Mouse (Mus musculus) frontal cortex, postnatal 14 days (tissue): Measurements from ENCODE around the gene Rasal2.

Experiments
- DNase-seq, 2 experiments: peaks; one replicate each; pipeline ENCODE4 v3.0.0; 2022; ENCODE audit warnings: low spot score in 2 of 2

The Rasal2 gene

DNA sequence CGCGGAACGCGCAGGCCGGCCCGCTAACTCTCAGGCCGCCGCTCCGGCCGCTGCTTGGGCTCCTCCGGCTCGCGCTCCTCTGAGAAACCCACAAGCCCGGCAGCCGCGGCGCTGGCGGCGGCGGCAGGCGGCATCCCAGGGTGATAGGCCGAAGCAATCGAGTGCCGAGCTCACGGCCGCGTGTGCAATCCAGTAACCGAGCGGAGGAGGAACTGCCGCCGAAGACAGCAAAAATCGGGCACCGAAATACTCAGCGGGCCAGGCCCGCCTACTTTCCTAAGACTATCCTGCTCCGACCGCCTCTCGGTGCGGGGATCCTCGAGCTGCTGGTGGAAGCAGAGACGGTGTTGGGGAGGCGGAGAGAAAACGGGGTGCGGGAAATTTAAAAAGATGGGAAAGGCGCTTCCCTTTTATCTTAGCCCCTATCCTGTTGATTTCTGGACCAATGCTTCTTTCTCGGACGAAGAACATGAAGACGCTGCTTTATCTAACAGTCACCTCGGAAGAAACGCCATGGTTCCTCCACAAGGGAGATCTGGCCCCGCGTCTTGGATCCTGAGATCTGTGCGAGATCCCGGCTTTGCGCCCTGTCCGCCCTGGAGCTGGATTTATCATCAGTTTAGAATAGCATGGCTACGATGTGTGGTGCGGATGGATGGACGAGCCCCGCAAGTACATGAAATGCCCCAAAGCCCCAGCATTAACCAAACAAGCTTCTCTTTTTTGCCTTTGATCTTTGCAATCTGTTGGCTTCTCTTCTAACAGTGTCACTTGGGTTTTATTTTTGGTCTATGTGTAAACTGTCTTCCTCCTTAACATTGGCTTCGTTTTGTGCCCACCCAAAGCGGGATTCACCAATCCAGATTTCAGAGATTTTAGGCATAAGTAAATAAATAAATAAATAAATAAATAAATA is at the start of gene Rasal2:
Gene Rasal2 (minus strand): TSS at position 142 of the 916 bp plus-strand sequence.
- DNase-seq, result peak; percentile 91 to 94

DNA sequence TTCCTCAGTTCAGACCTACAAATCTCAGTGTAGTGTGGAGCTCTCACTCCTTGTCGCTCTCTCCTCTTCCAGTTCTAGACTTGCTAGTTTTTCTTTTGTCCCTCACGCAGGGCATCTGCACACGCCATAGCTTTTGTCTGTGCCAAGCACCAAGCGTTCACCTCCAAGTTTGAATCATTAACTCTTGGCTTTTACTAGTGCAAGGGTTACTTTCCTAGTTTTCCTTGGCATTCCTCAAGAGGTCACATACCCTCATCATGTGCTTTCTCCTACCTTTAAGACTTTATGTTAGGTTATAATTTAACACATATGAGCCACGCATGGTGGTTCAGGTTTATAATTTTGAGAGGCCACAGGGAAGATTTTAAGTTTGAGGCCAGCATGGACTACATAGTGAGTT is 48.9 kb upstream of the Rasal2 start:
- no peak for DNase-seq

DNA sequence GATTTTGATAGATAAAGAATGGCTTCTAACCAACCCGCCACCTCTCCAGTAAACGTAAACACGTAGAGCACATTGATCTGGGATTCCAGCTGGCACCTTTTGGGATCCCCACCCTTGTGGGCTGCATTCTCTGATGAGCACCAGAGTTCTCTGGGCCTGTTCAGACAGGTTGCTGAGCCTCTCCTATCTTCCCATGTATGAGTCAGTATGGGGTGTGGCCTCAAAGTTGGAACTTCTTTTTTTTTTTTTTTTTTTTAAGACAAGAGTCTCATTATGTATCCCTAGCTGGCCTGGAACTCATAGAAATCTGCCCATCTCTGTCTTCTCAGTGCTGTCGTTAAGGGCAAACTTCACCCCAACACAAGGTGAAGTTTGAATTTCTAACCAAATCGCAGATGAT is 47.5 kb upstream of the Rasal2 start:
- no peak for DNase-seq

DNA sequence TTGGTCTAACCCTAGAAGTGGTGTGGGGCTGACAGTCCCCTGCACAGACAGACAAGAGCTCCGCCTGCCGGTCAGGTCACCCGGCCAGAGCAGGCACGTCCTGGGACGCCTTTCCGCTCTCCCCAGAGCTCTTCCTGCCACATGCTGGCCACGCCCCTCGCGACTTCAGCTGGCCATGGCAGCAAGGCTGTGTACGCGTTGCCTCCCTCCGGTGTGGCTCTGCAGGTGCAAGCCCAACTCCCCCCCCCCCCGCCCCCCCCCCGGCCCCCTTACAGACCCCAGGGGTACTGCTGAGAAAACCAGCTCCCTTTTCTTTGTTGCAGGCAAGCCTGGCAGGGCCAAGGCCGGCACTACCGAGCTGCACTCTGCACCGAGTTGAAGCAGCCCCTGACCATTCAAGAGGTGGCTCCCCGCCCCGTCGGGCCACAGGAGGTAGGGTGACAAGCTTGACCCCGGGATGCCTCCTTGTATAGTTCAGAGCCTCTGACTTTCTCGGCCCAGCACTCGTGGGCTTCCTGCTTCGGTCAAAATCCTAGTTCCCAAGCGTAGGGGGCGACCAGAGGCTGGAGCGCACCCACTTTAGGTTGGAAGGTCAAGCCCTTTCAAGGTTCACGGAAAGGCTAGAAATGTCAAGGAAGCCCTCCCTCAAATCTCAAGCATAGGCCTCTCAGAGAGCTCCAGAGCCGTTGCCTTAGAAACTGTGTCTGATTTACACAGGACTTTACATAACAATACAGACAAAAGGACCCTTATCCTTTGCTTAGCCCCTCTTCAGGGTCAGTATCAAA is 46.2 kb upstream of the Rasal2 start, which contains the start of gene Cryzl2:
Gene Cryzl2 (plus strand): TSS at position 157 of the 788 bp plus-strand sequence.
- no peak for DNase-seq

DNA sequence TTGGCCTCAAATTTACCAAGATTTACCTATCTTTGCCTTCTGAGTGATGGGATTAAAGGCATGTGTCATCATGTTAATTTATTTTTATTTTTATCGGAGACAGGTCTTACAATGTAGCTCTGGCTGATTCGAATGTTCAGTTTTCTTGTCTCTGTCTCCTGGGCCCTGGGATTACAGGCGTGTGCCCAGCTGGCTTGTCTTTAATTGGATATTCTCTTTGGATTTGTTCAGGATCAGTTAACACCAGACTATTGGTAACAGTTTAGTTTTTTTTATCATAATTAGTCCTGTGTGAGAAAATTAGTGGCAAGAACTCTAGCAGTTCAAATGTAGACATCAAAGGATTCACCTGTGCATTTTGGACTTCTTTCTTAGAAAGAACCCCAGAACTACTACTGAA is 45.4 kb upstream of the Rasal2 start:
- DNase-seq, result no peak

DNA sequence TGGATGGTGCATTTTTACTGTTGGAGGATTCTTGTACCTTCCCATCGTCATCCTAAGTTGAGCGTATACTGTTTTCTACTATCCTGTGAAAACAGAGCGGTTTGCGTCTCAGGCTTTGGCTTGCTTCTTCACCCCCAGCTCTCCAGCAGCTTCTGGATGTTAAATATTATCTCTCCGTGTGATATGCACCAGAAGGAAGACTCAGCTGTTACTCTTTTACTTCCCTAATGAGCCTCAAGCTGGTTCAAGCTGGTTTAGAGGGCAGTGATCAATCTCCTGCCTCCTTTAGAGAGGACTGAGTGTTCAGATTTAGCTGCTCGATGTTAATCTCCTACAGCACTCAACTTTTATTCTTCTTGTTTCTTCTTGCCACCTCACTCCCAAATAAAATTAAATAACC is 42.5 kb upstream of the Rasal2 start:
- no peak for DNase-seq

DNA sequence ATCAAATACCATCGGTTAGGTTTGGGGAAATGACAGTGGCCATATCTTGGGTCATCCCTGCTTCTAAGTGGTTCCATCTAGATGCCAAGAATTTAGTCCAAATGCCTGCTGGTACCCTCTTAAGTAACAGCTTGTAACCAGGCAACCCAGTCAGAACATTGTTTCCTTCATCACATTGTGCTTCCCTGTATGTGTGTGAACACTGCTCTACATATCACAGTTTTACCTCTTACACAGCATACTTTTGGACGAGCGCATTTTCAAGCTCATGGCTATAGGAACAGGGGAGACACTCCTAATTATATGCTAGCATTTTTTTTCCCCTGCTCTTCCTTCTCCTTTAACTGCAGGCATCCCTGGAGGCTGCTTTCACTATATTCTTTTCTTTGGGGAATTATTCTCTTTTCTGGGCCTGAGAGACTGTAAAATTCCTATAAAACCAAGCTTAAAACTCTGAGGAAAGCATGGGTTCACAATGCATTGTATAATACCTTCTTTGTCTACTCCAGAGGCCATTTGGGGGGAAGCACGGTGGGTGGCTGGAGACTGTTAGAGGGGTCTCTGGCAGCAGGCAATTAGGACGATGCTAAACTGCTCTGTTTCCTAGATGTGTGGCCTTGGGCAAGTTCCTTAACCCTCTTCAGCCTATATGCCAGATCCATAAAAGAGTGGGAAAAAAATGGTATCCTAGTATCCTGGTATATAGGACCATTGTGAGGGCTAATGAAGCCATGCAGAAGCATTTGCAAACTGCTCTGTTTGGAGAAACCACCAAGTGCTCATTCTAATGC is 40.6 kb upstream of the Rasal2 start:
- no peak for DNase-seq

DNA sequence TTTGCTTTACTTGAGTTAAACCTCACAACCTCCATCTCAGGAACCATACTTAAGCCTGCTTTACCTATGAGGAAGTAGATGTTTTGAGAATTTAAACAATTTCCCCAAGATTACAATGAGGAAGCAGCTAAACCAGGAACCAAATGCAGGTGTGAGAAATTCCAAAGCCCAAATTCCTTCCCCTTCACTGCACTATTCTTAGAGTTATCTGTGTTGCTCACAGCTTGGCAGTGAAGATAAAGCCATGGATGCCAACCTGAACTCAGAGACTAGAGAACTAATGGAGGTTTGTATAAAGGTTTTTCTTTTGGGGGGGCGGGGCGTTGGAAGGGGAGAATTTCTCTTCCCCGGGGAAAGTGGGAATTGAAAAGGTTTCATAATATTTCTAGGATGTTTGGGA is 39.9 kb upstream of the Rasal2 start:
- DNase-seq, result no peak

DNA sequence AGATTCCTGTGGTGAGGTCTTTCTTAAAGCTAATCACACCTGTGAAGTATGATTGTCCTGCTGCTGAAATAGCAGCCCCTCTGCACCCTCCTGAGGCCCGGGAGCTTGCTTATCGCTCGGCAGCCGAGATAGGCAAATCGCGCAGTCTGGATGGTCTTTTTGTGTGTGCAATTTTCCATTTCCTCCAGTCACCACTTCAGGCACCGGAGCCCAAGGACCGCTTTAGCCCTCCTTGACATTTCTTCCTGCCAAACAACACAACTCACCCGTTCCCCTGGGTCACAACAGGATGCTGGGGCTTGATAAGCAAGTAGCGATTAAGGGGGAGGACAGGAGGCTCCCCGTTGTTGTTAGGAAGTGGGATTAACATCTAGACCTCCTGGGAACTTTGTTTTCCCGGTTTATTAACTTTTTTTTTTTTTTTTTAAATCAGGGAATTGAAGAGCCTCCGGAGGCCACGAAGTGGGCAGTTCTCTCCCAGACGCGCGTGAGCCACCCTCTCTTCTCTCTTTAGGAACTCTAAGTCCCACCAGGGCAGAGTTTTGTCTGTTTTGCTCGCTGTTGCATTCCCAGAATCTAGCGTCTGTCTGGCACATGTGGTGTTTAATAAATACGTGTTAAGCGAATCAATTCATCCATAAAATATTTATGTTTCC is 37.7 kb upstream of the Rasal2 start:
- DNase-seq, result no peak

DNA sequence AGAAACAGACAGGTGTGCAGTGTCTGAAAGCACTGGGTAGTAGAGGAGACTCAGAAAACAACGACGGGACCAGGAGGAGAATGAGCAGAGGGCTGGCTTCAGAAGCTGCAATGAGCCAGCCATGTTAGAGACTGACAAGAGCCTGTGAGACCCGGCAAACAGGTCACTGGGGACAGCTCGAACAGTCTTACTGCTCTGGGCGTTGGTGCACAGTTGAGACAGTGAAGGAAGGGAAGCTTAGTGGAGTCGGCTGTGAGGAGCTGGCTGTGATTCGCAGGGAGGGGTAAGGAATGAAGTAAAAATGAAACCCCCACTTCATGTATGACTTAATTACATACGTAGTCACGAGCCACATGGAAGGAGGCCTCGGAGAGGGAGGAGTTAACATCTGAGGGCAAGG is 37.1 kb upstream of the Rasal2 start:
- no peak for DNase-seq

DNA sequence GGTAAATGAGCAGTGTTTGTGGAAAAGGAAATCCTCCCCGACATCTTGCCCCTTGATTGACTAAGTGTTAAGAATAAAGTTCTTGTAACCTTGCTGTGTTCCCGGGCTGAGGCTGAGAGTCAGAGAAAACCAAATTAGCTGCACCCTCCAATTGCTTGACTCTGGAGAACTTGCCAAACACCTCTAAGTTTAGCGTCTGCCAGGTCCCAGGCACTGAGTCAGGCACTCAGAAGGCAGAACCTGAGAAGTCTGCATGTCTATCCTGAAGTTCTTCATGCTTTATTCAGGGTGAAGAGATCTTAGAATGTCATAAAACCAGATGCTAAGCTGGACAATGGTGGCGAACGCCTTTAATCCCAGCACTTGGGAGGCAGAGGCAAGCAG is 36.4 kb upstream of the Rasal2 start:
- no peak for DNase-seq

DNA sequence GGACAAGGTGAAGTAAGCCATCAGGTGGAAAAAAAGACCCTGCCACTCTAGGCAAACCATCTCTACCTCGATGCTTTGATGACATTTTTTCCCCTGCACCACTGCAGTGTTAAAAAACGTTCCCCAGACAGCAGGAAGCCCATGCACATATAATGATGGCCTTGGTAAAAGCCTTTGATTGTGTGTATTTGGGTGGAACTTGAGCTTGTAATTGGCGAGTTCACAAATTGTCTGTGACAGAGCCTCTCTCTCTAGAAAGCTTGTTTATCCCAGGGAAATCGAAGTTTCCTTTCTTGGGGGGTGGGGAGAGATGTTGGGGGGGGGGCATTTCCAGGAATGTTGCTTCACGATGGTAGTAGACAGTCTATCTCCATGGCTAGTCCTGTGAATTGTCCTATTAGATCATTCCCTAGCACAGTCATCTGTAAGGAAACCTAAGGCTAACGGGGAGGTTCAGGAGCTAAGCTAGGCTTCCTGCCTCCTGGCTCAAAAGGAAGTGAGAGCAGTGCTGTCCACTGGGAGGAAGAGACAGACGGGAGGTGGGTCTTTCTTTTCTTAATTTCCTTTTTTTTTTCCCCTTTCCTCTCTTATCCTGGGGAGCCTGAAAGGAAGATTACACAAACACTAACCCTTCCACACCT is 35.9 kb upstream of the Rasal2 start:
- DNase-seq, result no peak

DNA sequence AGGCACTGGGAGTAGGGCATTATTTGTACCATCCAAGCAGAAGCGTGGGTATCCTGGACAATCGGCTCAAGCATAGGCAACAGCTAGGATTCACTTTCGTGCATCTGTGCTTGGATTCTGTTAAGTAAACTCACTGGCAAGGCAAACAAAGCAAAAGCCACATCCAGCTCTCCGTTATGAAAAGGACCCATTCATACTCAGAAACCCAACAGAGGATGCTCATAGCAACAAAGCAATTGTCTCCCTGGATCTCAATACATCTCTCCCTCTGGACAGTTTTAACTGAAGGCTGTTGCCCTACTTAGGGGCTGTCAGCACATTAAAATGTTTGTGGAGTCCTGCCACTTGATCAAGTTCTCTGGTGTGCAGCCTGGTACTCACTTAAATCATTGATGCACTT is 34.7 kb upstream of the Rasal2 start:
- DNase-seq, result no peak

DNA sequence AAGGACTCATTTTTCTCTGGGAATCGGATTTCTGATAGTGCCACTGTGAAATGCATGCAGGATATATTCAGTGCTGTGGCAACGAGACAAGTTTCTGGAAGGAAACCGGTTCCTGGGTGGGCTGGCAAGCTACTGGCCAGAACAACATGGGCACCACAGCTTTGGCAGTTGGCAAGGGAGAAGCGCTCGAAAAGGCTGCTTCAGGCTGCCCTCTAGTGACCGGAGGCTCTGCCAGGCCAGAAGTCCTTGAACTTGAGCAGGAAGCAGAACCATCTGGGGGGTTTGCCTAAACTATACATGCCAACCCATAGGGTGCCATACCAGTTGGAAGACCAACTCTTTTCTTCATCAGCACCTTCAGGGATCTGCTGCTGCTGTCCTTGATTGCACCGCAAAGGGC is 33.9 kb upstream of the Rasal2 start:
- DNase-seq, result peak; percentile 54 to 61

DNA sequence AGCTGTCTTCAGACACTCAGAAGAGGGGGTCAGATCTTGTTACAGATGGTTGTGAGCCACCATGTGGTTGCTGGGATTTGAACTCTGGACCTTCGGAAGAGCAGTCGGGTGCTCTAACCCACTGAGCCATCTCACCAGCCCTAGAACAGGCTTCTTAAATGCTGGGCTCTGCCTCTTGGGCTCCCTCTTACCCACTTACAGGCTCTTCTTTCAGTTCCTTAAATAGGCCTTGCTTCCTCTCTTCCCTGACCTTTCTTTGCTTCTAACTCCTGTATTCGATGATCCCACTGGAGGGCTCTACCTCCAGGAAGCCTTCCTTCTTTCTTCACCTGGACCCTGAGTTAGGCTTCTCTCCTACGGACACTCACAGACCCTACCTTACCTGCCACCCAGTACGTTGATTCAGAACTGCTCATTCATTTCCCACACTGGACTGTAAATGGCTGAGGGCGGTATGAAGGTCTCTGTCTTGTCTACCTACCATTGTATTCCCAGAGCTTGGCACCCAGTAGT is 33.1 kb upstream of the Rasal2 start:
- DNase-seq, result no peak

DNA sequence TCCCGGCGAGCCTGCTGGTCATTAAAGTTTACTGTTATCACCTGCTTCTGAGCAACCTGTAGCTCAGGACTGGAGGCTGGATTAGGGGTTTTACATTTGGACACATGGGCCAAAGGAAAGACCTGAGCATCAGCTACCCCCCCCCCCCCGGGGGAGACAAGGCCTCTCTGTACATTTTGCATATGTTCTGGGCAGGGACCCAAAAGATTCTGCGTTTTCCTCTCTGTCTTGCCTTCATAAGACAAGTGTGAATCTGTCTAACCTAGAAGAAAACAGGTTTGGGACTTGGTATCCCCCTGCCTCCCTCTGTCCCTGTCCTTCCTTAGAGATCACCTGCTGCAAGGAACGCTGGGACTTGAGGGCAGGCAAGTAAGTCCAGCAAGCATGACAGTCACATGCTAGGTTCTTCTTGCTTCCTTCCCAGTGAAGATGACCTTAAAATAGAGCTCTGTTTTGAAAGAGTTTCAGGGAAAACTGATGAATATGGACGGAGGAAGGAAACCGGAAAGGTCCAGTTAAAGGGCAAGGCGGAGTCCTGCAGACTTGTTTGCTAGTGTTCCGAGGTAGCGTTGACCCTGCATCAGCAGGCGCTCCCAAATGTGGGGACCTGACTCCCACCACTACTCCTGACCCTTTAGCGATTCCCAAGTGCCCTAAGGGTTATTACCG is 32.4 kb upstream of the Rasal2 start:
- DNase-seq, result no peak

DNA sequence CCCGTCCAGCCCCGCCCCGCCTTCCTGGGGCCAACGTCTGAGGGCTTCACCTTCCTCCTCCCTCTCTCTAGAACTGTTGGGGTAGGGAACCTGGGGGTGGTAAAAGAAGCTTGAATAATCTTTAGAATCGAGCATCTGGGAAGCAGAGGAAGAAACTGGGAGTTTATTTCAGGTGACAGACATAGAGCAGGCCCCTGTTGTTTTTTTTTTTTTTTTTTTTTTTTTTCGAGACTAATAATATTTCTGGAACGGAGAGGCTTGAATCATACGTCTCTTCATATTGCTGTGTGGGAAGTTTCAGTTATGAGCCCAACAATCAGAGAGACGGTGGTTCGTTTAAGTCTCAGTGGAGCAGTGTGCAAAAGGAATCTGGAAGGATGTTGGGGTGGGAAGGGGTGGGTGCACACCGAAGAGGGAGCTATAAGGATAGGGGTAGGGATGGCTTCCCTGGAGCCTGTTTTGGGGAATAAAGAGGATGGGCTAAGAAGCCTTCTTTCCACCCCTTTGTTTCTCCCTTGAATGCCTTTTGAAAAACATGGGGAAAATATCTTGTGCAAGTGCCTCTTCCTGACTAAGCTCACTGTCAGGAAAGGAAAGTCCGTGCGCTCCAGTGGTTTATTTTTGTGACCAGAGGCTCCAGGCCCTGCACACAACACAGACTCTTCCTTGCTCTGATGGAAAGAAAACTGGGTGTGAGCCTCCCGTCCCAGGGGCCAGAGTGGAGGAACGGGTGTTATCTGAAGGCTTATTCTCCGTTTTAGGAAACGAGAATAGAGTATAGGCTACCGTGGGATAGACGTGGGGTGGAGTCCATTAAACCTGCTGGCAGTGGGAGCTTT is 31.5 kb upstream of the Rasal2 start:
- DNase-seq, result no peak

DNA sequence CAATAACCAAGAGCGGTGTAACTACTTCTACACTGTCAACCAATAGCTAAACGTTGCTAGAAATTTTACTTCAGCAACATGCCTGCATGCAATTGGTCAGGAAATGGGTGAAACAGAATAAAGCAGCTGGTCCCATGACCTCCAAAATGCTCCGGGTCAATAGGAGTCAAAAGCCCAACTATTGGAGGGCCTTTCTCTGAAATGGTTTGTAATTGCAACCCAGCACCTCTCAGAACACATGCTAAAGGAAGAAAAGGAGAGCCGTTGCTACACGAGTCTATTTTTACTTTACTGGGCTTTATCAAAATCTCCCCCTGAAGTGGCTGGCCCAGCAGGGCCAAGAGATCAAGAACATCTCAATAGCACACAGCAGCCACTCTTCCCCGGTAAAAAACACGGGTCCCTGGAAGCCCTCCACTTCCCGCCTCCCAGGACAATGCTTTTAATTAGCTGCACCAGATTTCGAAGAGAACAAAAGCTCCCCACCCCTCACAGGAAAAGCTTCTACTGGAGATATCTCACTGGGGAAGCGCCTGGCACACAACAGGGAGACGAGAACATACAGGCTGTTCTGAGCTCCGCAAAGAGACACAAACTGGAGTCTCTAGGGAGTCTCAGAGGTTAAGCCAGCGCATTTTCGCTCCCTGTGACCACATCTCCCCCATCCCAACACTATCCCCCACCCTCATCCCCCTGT is 30.8 kb upstream of the Rasal2 start:
- no peak for DNase-seq
